Mouse (Mus musculus): ENCODE results near the gene Grid2. TPM values are rescaled to one million over a fixed set of nuclear protein-coding genes. Genes with fewer than 3 reads are reported as not detected.

Grid2 gene
- polyA plus RNA-seq, 1 experiment from 2014 or later = 0.40 TPM

DNA sequence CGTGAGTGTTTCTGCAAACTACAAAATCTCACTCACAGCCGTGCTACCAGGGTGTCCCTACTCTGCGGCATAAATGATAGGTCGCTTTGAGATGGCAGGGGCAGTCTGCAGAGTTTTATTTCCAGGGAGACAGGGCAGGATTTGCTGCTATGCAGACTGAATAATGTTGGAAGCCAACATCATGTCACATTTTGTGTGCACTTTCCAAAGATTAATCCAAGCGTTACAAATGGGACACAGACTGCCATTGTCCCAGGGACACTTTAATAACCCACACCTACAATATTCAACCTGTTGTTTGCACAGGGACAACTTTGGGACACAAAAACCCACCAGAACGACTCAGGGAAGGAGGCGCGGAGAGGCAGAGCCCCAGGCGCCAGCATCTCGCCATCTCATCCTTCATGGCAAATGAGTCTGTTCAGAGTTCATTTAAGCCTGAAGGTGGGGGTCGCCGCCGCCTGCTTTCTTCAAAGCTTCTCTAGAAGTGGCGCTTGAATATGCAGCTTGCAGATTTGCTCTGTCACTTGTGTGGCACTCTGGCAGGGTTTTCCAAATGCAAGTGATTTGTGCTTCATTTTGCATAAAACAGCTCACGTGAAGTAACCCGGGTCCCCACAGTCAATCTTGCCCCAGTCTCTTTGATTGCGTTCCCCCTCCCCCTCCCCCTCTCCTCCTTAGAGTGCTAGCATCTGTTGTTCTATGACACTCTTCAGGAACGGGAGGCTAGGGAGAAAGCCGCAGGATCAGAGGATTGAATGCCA, 1432.7 kb downstream of the Grid2 start:
- Histone ChIP-seq H3K36me3 (replicated peaks) (no peaks in the 10 kb centered on the region), H3K4me1 (peaks cover 9% of the 10 kb centered on the region), H3K27ac (replicated peaks) (no peak overlapping the region), H3K9me3 (no peaks in the 10 kb centered on the region), H3K27me3 (replicated peaks; ENCODE audit: low read depth, poor library complexity, severe bottlenecking) (peaks cover 38% of the 10 kb centered on the region), H3K4me3 (peak overlapping the region; percentile 43)
- peak; percentile 45 for DNase-seq (ENCODE audit: low spot score)
- WGBS = 8% methylated on average over 19 of the region's 19 CpGs

DNA sequence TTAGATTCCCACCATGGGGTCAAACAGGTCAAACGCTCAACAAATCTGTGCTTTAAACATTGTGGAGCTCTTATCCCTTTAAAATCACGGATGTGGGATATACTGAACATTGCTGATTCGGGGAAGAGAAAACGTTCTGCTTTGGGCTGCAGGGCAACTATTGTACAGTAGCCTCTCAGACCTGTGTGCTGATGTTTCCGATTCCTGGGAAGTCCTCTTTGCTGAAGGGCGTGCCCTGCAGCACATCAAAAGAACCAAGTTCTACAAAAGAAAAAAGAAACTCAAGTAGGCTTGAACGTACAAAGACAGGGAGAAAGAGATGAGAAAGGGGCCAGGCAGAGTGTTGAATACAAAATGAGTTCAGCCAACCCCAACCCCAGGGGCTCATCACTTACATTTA, 1439.0 kb downstream of the Grid2 start:
- H3K9me3 ChIP-seq = no peaks in the 10 kb centered on the region
- H3K4me3 ChIP-seq = no peak overlapping the region
- 42% methylated on average over 7 of the region's 7 CpGs for WGBS
- 0 out of 2 replicates have a peak, but pooled peaks cover 3% of the 10 kb centered on the region for H3K27me3 ChIP-seq (replicated peaks; ENCODE audit: low read depth, poor library complexity, severe bottlenecking)
- H3K27ac ChIP-seq (replicated peaks) = no peak overlapping the region
- DNase-seq (ENCODE audit: low spot score) = no peak
- no peaks in the 10 kb centered on the region for H3K36me3 ChIP-seq (replicated peaks)
- H3K4me1 ChIP-seq = no peaks in the 10 kb centered on the region

GRCm38 (mm10) chr6:64703659-64704058, 1448.0 kb downstream of the Grid2 start:
- no peak for DNase-seq (ENCODE audit: low spot score)
- H3K27ac ChIP-seq (replicated peaks) = no peak overlapping the region
- no peaks in the 10 kb centered on the region for H3K36me3 ChIP-seq (replicated peaks)
- H3K4me1 ChIP-seq = no peaks in the 10 kb centered on the region
- H3K4me3 ChIP-seq = no peak overlapping the region
- WGBS = 85% methylated on average over 2 of the region's 2 CpGs
- H3K27me3 ChIP-seq (replicated peaks; ENCODE audit: low read depth, poor library complexity, severe bottlenecking) = no peaks in the 10 kb centered on the region
- no peaks in the 10 kb centered on the region for H3K9me3 ChIP-seq

DNA sequence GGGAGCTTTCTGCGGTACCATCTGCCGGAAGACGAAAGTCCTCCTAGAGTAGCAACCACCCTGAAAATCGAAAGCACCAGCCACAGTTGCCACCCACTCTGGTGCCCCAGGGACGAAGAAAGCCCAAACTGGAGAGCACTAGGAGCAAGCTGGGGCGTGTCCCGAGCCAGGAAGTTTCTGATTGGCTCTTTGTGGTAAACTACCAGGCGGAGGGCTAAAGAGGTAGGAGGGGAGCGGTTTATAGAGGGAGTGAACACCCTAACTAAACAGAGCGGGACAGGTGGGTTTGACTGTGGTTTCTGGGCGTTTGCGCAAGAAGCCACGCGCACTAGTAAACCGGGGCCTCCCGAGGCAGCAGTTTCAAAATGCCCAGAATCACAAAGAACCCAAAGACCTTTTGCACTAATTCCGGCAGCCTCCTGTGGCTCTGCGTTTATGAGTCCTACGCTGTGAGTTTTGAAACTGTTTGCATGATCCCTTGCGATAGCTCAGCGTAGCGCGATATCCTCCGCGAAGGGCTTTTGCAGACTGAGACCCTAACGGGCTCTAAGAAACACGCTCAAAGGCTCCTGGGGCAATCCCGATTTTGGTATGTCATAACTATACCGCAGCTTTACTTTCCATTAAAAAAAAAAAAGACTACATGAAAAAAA, 1472.2 kb downstream of the Grid2 start:
- H3K36me3 ChIP-seq (replicated peaks) = no peaks in the 10 kb centered on the region
- peaks cover 27% of the 10 kb centered on the region for H3K4me1 ChIP-seq
- peak; percentile 49 for DNase-seq (ENCODE audit: low spot score)
- H3K9me3 ChIP-seq = no peaks in the 10 kb centered on the region
- H3K27ac ChIP-seq (replicated peaks) = no peak overlapping the region
- peaks cover 70% of the 10 kb centered on the region for H3K27me3 ChIP-seq (replicated peaks; ENCODE audit: low read depth, poor library complexity, severe bottlenecking)
- H3K4me3 ChIP-seq = peak overlapping the region; percentile 57
- WGBS = under 1% methylated on average over 29 of the region's 29 CpGs

DNA sequence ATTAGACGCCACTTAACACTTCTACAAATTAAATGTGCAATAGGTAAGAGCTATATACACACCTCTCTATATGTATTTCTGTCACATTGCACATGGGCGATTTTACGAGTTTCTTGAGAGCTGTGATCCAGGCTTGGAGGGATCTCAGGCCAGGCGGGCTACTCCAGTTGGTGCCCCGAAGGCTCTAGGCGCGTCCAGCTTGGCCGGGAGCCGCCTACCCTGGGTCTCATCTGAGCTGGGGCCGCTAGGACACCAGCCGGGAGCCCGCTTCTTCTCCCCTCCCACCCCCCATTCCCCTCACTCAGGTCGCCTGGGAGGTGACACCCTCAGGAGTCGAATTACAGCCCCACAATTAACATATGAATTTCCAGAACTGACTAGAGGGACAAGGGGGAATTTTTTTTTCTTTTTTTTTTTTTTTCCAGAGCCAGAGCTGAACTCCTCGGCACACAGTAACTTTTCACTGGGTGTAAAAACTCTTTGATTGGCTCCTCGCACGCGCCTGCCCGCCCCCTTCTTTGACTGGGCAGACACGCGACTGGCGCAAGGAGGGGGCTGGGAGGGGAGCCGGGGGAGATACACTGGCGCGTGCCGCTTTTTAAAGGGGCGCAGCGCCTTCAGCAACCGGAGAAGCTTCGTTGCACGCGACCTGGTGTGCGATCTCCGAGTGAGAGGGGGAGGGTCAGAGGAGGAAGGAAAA, 1473.0 kb downstream of the Grid2 start, which contains the start of gene Atoh1:
Gene Atoh1, plus strand, starts transcription at position 627 of the 700 bp plus-strand sequence.
- peaks cover 78% of the 10 kb centered on the region for H3K27me3 ChIP-seq (replicated peaks; ENCODE audit: low read depth, poor library complexity, severe bottlenecking)
- no peaks in the 10 kb centered on the region for H3K9me3 ChIP-seq
- no peak within 1 kb of the TSS for H3K27ac ChIP-seq (replicated peaks)
- peak; percentile 85 for DNase-seq (ENCODE audit: low spot score)
- H3K4me3 ChIP-seq = peak within 1 kb of the TSS; percentile 57
- no peaks in the 10 kb centered on the region for H3K36me3 ChIP-seq (replicated peaks)
- under 1% methylated on average over 34 of the region's 34 CpGs for WGBS
- H3K4me1 ChIP-seq = peaks cover 27% of the 10 kb centered on the region

DNA sequence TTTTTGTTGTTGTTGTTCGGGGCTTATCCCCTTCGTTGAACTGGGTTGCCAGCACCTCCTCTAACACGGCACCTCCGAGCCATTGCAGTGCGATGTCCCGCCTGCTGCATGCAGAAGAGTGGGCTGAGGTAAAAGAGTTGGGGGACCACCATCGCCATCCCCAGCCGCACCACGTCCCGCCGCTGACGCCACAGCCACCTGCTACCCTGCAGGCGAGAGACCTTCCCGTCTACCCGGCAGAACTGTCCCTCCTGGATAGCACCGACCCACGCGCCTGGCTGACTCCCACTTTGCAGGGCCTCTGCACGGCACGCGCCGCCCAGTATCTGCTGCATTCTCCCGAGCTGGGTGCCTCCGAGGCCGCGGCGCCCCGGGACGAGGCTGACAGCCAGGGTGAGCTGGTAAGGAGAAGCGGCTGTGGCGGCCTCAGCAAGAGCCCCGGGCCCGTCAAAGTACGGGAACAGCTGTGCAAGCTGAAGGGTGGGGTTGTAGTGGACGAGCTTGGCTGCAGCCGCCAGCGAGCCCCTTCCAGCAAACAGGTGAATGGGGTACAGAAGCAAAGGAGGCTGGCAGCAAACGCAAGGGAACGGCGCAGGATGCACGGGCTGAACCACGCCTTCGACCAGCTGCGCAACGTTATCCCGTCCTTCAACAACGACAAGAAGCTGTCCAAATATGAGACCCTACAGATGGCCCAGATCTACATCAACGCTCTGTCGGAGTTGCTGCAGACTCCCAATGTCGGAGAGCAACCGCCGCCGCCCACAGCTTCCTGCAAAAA, 1473.7 kb downstream of the Grid2 start:
- WGBS = under 1% methylated on average over 53 of the region's 53 CpGs
- H3K27ac ChIP-seq (replicated peaks) = no peak overlapping the region
- no peaks in the 10 kb centered on the region for H3K36me3 ChIP-seq (replicated peaks)
- DNase-seq (ENCODE audit: low spot score) = peak; percentile 65
- H3K9me3 ChIP-seq = no peaks in the 10 kb centered on the region
- peak overlapping the region; percentile 57 for H3K4me3 ChIP-seq
- H3K27me3 ChIP-seq (replicated peaks; ENCODE audit: low read depth, poor library complexity, severe bottlenecking) = peaks cover 86% of the 10 kb centered on the region
- peaks cover 32% of the 10 kb centered on the region for H3K4me1 ChIP-seq

- no peaks in the 10 kb centered on the region for H3K36me3 ChIP-seq (replicated peaks)
- WGBS = under 1% methylated on average over 19 of the region's 19 CpGs
- no peaks in the 10 kb centered on the region for H3K9me3 ChIP-seq
- peaks cover 37% of the 10 kb centered on the region for H3K4me1 ChIP-seq
- no peak overlapping the region for H3K27ac ChIP-seq (replicated peaks)
- no peak for DNase-seq (ENCODE audit: low spot score)
- H3K4me3 ChIP-seq = peak overlapping the region; percentile 57
- peaks cover 92% of the 10 kb centered on the region for H3K27me3 ChIP-seq (replicated peaks; ENCODE audit: low read depth, poor library complexity, severe bottlenecking)
Observed at GRCm38 (mm10) chr6:64730030-64730429, 1474.4 kb downstream of the Grid2 start.

DNA sequence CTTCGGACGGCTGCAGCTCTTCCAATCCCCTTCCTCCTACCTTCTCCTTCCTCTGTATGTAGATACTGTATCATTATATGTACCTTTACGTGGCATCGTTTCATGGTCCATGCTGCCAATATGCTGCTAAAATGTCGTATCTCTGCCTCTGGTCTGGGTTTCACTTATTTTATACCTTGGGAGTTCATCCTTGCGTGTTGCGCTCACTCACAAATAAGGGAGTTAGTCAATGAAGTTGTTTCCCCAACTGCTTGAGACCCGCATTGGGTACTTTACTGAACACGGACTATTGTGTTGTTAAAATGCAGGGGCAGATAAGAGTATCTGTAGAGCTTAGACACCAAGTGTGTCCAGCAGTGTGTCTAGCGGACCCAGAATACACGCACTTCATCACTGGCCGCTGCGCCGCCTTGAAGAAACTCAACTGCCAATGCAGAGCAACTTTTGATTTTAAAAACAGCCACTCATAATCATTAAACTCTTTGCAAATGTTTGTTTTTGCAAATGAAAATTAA, 1474.9 kb downstream of the Grid2 start:
- Histone ChIP-seq H3K9me3 (no peaks in the 10 kb centered on the region), H3K4me3 (peak overlapping the region; percentile 57; the same call in 1 of the 2 replicates), H3K27me3 (replicated peaks; ENCODE audit: low read depth, poor library complexity, severe bottlenecking) (peaks cover 97% of the 10 kb centered on the region), H3K4me1 (peaks cover 37% of the 10 kb centered on the region), H3K36me3 (replicated peaks) (no peaks in the 10 kb centered on the region), H3K27ac (replicated peaks) (no peak overlapping the region)
- no peak for DNase-seq (ENCODE audit: low spot score)
- 3% methylated on average over 14 of the region's 14 CpGs for WGBS

DNA sequence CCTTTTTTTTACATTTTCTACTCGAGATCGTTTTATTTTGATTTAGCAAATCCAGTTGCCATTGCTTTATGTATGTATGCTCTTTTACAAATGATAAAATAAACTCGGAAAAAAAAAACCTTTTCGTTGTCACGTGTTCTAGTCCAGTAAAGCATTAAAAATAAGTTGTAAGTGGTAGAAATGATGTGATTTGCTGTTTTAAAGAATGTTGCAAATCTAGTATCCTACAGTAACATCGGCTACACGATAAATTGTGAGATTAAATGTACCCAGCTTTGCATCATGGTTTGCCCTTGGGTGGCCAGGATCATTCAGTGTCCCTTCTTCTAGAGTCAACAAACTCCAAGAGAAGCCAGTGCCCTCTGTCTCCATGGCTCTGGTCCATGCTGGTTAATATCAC, 1475.5 kb downstream of the Grid2 start:
- H3K4me1 ChIP-seq = peaks cover 37% of the 10 kb centered on the region
- H3K36me3 ChIP-seq (replicated peaks) = no peaks in the 10 kb centered on the region
- H3K9me3 ChIP-seq = no peaks in the 10 kb centered on the region
- 5% methylated on average over 7 of the region's 7 CpGs for WGBS
- H3K27ac ChIP-seq (replicated peaks) = no peak overlapping the region
- DNase-seq (ENCODE audit: low spot score) = no peak
- peaks cover 100% of the 10 kb centered on the region for H3K27me3 ChIP-seq (replicated peaks; ENCODE audit: low read depth, poor library complexity, severe bottlenecking)
- H3K4me3 ChIP-seq = no peak overlapping the region

DNA sequence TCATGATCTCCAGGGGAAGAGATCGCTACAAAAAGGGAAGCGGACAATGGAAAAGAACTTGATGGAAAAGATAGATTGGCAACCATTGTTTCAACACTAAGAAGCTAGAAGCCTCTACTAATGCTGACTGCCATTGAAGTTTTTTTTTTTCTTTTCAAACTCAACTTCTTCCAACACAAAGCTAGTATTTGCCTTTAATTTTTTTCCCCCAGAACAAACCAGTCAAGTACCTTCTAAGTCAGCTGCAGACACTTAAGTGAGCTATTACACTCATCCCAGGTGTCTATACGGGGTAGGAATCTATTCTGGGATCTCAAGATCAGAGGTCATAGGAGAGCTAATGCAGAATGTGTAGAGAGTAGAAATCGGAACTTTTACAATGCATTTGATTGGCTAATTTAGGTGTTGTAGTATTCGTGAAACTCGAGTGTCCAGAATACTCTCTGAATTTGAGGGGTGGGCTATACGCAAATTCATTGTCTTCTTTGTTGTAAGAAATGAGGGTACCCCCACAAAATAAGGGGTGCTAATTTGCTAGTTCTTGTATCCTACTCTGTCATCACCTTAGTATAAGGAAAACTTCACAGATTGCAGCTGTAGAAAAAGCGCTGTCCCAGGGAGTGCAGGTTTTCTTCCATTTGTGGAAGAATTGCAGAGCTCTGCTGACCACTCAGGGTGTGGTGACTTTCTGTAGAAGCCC, 1476.1 kb downstream of the Grid2 start:
- Histone ChIP-seq H3K9me3 (no peaks in the 10 kb centered on the region), H3K4me1 (peaks cover 37% of the 10 kb centered on the region), H3K27me3 (replicated peaks; ENCODE audit: low read depth, poor library complexity, severe bottlenecking) (peaks cover 100% of the 10 kb centered on the region), H3K27ac (replicated peaks) (no peak overlapping the region), H3K4me3 (no peak overlapping the region), H3K36me3 (replicated peaks) (no peaks in the 10 kb centered on the region)
- WGBS = 2% methylated on average over 8 of the region's 8 CpGs
- DNase-seq (ENCODE audit: low spot score) = no peak

GRCm38 (mm10) chr6:64733311-64733710, 1477.6 kb downstream of the Grid2 start:
- under 1% methylated on average over 4 of the region's 4 CpGs for WGBS
- Histone ChIP-seq H3K9me3 (no peaks in the 10 kb centered on the region), H3K27ac (replicated peaks) (no peak overlapping the region), H3K4me3 (no peak overlapping the region), H3K36me3 (replicated peaks) (no peaks in the 10 kb centered on the region), H3K4me1 (peaks cover 27% of the 10 kb centered on the region), H3K27me3 (replicated peaks; ENCODE audit: low read depth, poor library complexity, severe bottlenecking) (peaks cover 94% of the 10 kb centered on the region)
- DNase-seq (ENCODE audit: low spot score) = no peak

All from embryonic facial prominence, embryonic 10.5 days (tissue).